ENCODE assay signal across 9 mouse cellular contexts in genomic region chr15:79029519-79030241, GRCm38 (mm10). TPM values are rescaled to one million over a fixed set of nuclear protein-coding genes. Genes with fewer than 3 reads are reported as not detected.
A peak's percentile ranks its signal among the peaks of the same experiment; 100 is the strongest.
DNase-seq lines count a peak whose midpoint lies in the region; ATAC-seq lines count a peak whose summit lies in the region.
"Had no signal": no experiment of that assay in that cellular context is flagged by ENCODE, and none has a peak within 500 bp of the region (broad histone marks: within the 10 kb centered on the region; RNA-seq: fewer than 3 reads in every experiment).

No protein-coding gene starts in this region.

- peak overlapping the region; percentile 67 for H3K4me3 ChIP-seq in erythroblast, embryonic 14.5 days (replicated peaks)
- peak overlapping the region; percentile 72 for H3K4me3 ChIP-seq in forebrain, embryonic 11.5 days (ENCODE audit: low read depth, low read length)
- peak overlapping the region; percentile 81 for H3K4me3 ChIP-seq in limb, embryonic 13.5 days
- H3K4me3 ChIP-seq in stomach, embryonic 14.5 days (ENCODE audit: low read depth, low read length): peak overlapping the region; percentile 53

- H3K27ac ChIP-seq in forebrain, embryonic 11.5 days (ENCODE audit: low read depth, low read length): peak overlapping the region; percentile 38; the same call in 1 of the 2 replicates
- peak overlapping the region; percentile 99 for H3K27ac ChIP-seq in limb, embryonic 13.5 days
- peak overlapping the region; percentile 93 for H3K27ac ChIP-seq in stomach, embryonic 14.5 days (ENCODE audit: low read length)

- peaks cover 17% of the 10 kb centered on the region; the same call in 1 of the 2 replicates for H3K9me3 ChIP-seq in erythroblast, embryonic 14.5 days (ENCODE audit: control insufficient read depth, low read length)
- no peaks in the 10 kb centered on the region for H3K9me3 ChIP-seq in forebrain, embryonic 11.5 days (ENCODE audit: control insufficient read depth, low read length)
- no peaks in the 10 kb centered on the region for H3K9me3 ChIP-seq in limb, embryonic 13.5 days
- no peaks in the 10 kb centered on the region for H3K9me3 ChIP-seq in stomach, embryonic 14.5 days (ENCODE audit: control insufficient read depth, low read depth, low read length)

- no peak for ATAC-seq in erythroblast, adult 5-6 weeks (replicated peaks; ENCODE audit: low FRiP score, poor library complexity, severe bottlenecking)
- no peak for ATAC-seq in forebrain, embryonic 11.5 days (replicated peaks; ENCODE audit: low FRiP score)
- no peak for ATAC-seq in limb, embryonic 13.5 days (ENCODE audit: low FRiP score, low read depth)
- no peak for ATAC-seq in stomach, embryonic 14.5 days (ENCODE audit: insufficient number of reproducible peaks, insufficient read depth, low FRiP score, low read depth)
- no peak for ATAC-seq in frontal cortex, adult (ENCODE audit: low TSS enrichment)

- peaks cover 39% of the 10 kb centered on the region for H3K4me1 ChIP-seq in erythroblast, embryonic 14.5 days (ENCODE audit: control insufficient read depth)
- H3K4me1 ChIP-seq in forebrain, embryonic 11.5 days (replicated peaks; ENCODE audit: control insufficient read depth, insufficient read depth, low read length): peaks cover 16% of the 10 kb centered on the region; the same call in 1 of the 2 replicates
- peaks cover 49% of the 10 kb centered on the region for H3K4me1 ChIP-seq in limb, embryonic 13.5 days
- H3K4me1 ChIP-seq in stomach, embryonic 14.5 days (ENCODE audit: control insufficient read depth, insufficient read depth, low read length): peaks cover 22% of the 10 kb centered on the region; the same call in 1 of the 2 replicates

- WGBS in forebrain, embryonic 11.5 days: 12% methylated on average over 11 of the region's 11 CpGs
- WGBS in limb, embryonic 13.5 days: 7% methylated on average over 11 of the region's 11 CpGs
- 4% methylated on average over 11 of the region's 11 CpGs for WGBS in stomach, embryonic 14.5 days

- peak; percentile 36 for DNase-seq in A20 (ENCODE audit: low read depth, low spot score)
- DNase-seq in forebrain, embryonic 11.5 days (ENCODE audit: low spot score): no peak
- no peak for DNase-seq in ovary, postnatal 10 days (ENCODE audit: low spot score)

- H3K27me3 ChIP-seq in erythroblast, embryonic 14.5 days (ENCODE audit: control insufficient read depth): peaks cover 82% of the 10 kb centered on the region
- H3K27me3 ChIP-seq in forebrain, embryonic 11.5 days (ENCODE audit: control insufficient read depth, insufficient read depth, low read length): peaks cover 2% of the 10 kb centered on the region; the same call in 1 of the 2 replicates
- H3K27me3 ChIP-seq in limb, embryonic 13.5 days: no peaks in the 10 kb centered on the region
- H3K27me3 ChIP-seq in stomach, embryonic 14.5 days (ENCODE audit: control insufficient read depth, insufficient read depth, low read length): no peaks in the 10 kb centered on the region

- no peaks in the 10 kb centered on the region; the same call in 1 of the 2 replicates for H3K36me3 ChIP-seq in erythroblast, embryonic 14.5 days (ENCODE audit: control insufficient read depth)
- no peaks in the 10 kb centered on the region for H3K36me3 ChIP-seq in forebrain, embryonic 11.5 days (ENCODE audit: control insufficient read depth, insufficient read depth, low read length)
- H3K36me3 ChIP-seq in limb, embryonic 13.5 days: peaks cover 9% of the 10 kb centered on the region
- H3K36me3 ChIP-seq in stomach, embryonic 14.5 days (ENCODE audit: control insufficient read depth, insufficient read depth, low read length): peaks cover 5% of the 10 kb centered on the region; the same call in 1 of the 2 replicates
- H3K36me3 ChIP-seq: G1E had no signal

- H3K9ac ChIP-seq in forebrain, embryonic 11.5 days (ENCODE audit: low read length): peak overlapping the region; percentile 100
- peak overlapping the region; percentile 100 for H3K9ac ChIP-seq in limb, embryonic 13.5 days
- peak overlapping the region; percentile 43 for H3K9ac ChIP-seq in stomach, embryonic 14.5 days (replicated peaks; ENCODE audit: low read depth, low read length)

- peak overlapping the region; percentile 97 for H3K4me2 ChIP-seq in forebrain, embryonic 11.5 days (ENCODE audit: low read depth, low read length, severe bottlenecking)
- peak overlapping the region; percentile 98 for H3K4me2 ChIP-seq in limb, embryonic 13.5 days (replicated peaks)
- peak overlapping the region; percentile 89 for H3K4me2 ChIP-seq in stomach, embryonic 14.5 days (replicated peaks; ENCODE audit: low read depth, low read length)

RNA-seq across cellular contexts. Expression of gene H1f0, which starts 1.4 kb away (rescaled TPM):
- polyA plus RNA-seq in erythroblast, embryonic 14.5 days (2012): 15.5 and 19.5 TPM in 2 replicates
- 6.5 and 8.6 TPM in 2 replicates for total RNA-seq in erythroblast, adult 5-6 weeks (2015; ENCODE audit: low replicate concordance)
- 8.2 and 20.5 TPM in 2 replicates for total RNA-seq in erythroblast, adult 5-6 weeks (2017; ENCODE audit: low replicate concordance)
- 349 and 396 TPM in 2 replicates for polyA plus RNA-seq in forebrain, embryonic 11.5 days (2014; fragmentation: Nextera tagmentation; extraction: Ambion mirVana)
- 558 and 589 TPM in 2 replicates for polyA plus RNA-seq in limb, embryonic 13.5 days (2015; fragmentation: Nextera tagmentation; extraction: Ambion mirVana)
- polyA plus RNA-seq in stomach, embryonic 14.5 days (2014; fragmentation: Nextera tagmentation; extraction: Ambion mirVana): 160 and 175 TPM in 2 replicates

RNA-seq across cellular contexts. Expression of gene Galr3, which starts 12.0 kb away (rescaled TPM):
- polyA plus RNA-seq in erythroblast, embryonic 14.5 days (2012): 0.06 TPM in 1 of 2 replicates, not detected in the other
- not detected in 2 replicates for total RNA-seq in erythroblast, adult 5-6 weeks (2015; ENCODE audit: low replicate concordance)
- not detected in 2 replicates for total RNA-seq in erythroblast, adult 5-6 weeks (2017; ENCODE audit: low replicate concordance)
- polyA plus RNA-seq in forebrain, embryonic 11.5 days (2014; fragmentation: Nextera tagmentation; extraction: Ambion mirVana): not detected in 2 replicates
- polyA plus RNA-seq in limb, embryonic 13.5 days (2015; fragmentation: Nextera tagmentation; extraction: Ambion mirVana): not detected in 2 replicates
- 0.30 and 0.39 TPM in 2 replicates for polyA plus RNA-seq in stomach, embryonic 14.5 days (2014; fragmentation: Nextera tagmentation; extraction: Ambion mirVana)
- total RNA-seq: G1E had no signal
- polyA plus RNA-seq: G1E had no signal

RNA-seq across cellular contexts. Expression of gene Ankrd54, which starts 33.0 kb away (rescaled TPM):
- polyA plus RNA-seq in erythroblast, embryonic 14.5 days (2012): 13.6 and 25.2 TPM in 2 replicates
- total RNA-seq in erythroblast, adult 5-6 weeks (2015; ENCODE audit: low replicate concordance): 12.3 and 20.0 TPM in 2 replicates
- 7.5 and 11.4 TPM in 2 replicates for total RNA-seq in erythroblast, adult 5-6 weeks (2017; ENCODE audit: low replicate concordance)
- 61.6 and 67.1 TPM in 2 replicates for polyA plus RNA-seq in forebrain, embryonic 11.5 days (2014; fragmentation: Nextera tagmentation; extraction: Ambion mirVana)
- polyA plus RNA-seq in limb, embryonic 13.5 days (2015; fragmentation: Nextera tagmentation; extraction: Ambion mirVana): 51.9 and 52.8 TPM in 2 replicates
- 42.7 and 44.1 TPM in 2 replicates for polyA plus RNA-seq in stomach, embryonic 14.5 days (2014; fragmentation: Nextera tagmentation; extraction: Ambion mirVana)

RNA-seq across cellular contexts. Expression of gene Eif3l, which starts 45.3 kb away (rescaled TPM):
- polyA plus RNA-seq in erythroblast, embryonic 14.5 days (2012): 1.8 and 3.6 TPM in 2 replicates
- 29.4 and 47.6 TPM in 2 replicates for total RNA-seq in erythroblast, adult 5-6 weeks (2015; ENCODE audit: low replicate concordance)
- 51.3 and 56.2 TPM in 2 replicates for total RNA-seq in erythroblast, adult 5-6 weeks (2017; ENCODE audit: low replicate concordance)
- polyA plus RNA-seq in forebrain, embryonic 11.5 days (2014; fragmentation: Nextera tagmentation; extraction: Ambion mirVana): 245 and 254 TPM in 2 replicates
- 221 and 229 TPM in 2 replicates for polyA plus RNA-seq in limb, embryonic 13.5 days (2015; fragmentation: Nextera tagmentation; extraction: Ambion mirVana)
- 218 and 224 TPM in 2 replicates for polyA plus RNA-seq in stomach, embryonic 14.5 days (2014; fragmentation: Nextera tagmentation; extraction: Ambion mirVana)

Comparison
In these comparisons a context has a peak if more than half of its experiments do, and no peak if none do; other contexts are left out.
1. H3K27ac ChIP-seq: peak in every context shown above with its lines; median percentile 99 in limb, embryonic 13.5 days; 93 in stomach, embryonic 14.5 days; 38 in forebrain, embryonic 11.5 days.
2. H3K9ac ChIP-seq: peak in every context shown above with its lines; median percentile 100 in forebrain, embryonic 11.5 days; 100 in limb, embryonic 13.5 days; 43 in stomach, embryonic 14.5 days.